Mouse (Mus musculus) right cerebral cortex, postnatal 25 days (tissue): ENCODE data around the gene Lrrc8d.
"Not testable (repeated sequence)": the region's sequence is repeated elsewhere in the genome, so short reads cannot be mapped to it uniquely, and the experiment has no call there.

ENCODE experiments used
- DNase-seq: peaks from one replicate; pipeline ENCODE4 v3.0.0; 2022

Gene Lrrc8d

GRCm38 (mm10) chr5:105685780-105686305 is 13.9 kb upstream of the Lrrc8d start:
- DNase-seq: not testable (repeated sequence)

- no peak for DNase-seq
Observed at GRCm38 (mm10) chr5:105686331-105686995, 13.3 kb upstream of the Lrrc8d start.

- no peak for DNase-seq
Observed at GRCm38 (mm10) chr5:105690502-105691454, 9.0 kb upstream of the Lrrc8d start.

GRCm38 (mm10) chr5:105691645-105692044 is 8.1 kb upstream of the Lrrc8d start:
- DNase-seq: no peak

- no peak for DNase-seq
Observed at GRCm38 (mm10) chr5:105694339-105694930, 5.3 kb upstream of the Lrrc8d start.

- no peak for DNase-seq
Observed at GRCm38 (mm10) chr5:105696049-105696448, 3.7 kb upstream of the Lrrc8d start.

GRCm38 (mm10) chr5:105697886-105698285 is 1.9 kb upstream of the Lrrc8d start:
- DNase-seq: no peak

GRCm38 (mm10) chr5:105698694-105699093 is 1.1 kb upstream of the Lrrc8d start:
- no peak for DNase-seq

- peak; percentile 77 for DNase-seq
Observed at GRCm38 (mm10) chr5:105700070-105700851, 492 bp downstream of the Lrrc8d start.

- no peak for DNase-seq
Observed at GRCm38 (mm10) chr5:105701326-105701725, 1.6 kb downstream of the Lrrc8d start.

- no peak for DNase-seq
Observed at GRCm38 (mm10) chr5:105701844-105702243, 2.1 kb downstream of the Lrrc8d start.

- no peak for DNase-seq
Observed at GRCm38 (mm10) chr5:105702580-105703285, 3.0 kb downstream of the Lrrc8d start.

- DNase-seq: no peak
Observed at GRCm38 (mm10) chr5:105703286-105703655, 3.5 kb downstream of the Lrrc8d start.

GRCm38 (mm10) chr5:105704573-105704972 is 4.8 kb downstream of the Lrrc8d start:
- DNase-seq: no peak

- DNase-seq: no peak
Observed at GRCm38 (mm10) chr5:105706635-105707034, 6.9 kb downstream of the Lrrc8d start.

GRCm38 (mm10) chr5:105708276-105708675 is 8.5 kb downstream of the Lrrc8d start:
- DNase-seq: no peak

- DNase-seq: no peak
Observed at GRCm38 (mm10) chr5:105710473-105710872, 10.7 kb downstream of the Lrrc8d start.

GRCm38 (mm10) chr5:105714446-105714845 is 14.7 kb downstream of the Lrrc8d start:
- DNase-seq: no peak

- DNase-seq: no peak
Observed at GRCm38 (mm10) chr5:105715095-105715494, 15.3 kb downstream of the Lrrc8d start.

GRCm38 (mm10) chr5:105715531-105716124 is 15.9 kb downstream of the Lrrc8d start:
- DNase-seq: no peak

- no peak for DNase-seq
Observed at GRCm38 (mm10) chr5:105717294-105717693, 17.5 kb downstream of the Lrrc8d start.
